Mouse (Mus musculus) forebrain, embryonic 11.5 days (tissue): ENCODE measurements at regions not wholly inside any gene's neighbourhood (a gene's known extent, or its start where the extent isn't known, plus 50 kb on each side); places are given as distances from the start of the nearest gene placed in this dataset.

Experiments
- ATAC-seq: fragments of 200-750 bp; cut with Nextera tagmentation; replicated peaks from 2 replicates; pipeline ENCODE4 v1.8.0; 2017; ENCODE audit warnings: moderate TSS enrichment; ENCODE audit not compliant: low FRiP score
- DNase-seq: peaks from one replicate; pipeline ENCODE4 v3.0.0-alpha.2; 2017; ENCODE audit warnings: low spot score
- H3K27ac ChIP-seq: fragments of 300-500 bp; sonication (generic); 2 replicates; pipeline ENCODE4 v1.5.1; 2014; ENCODE audit warnings: low read depth, low read length
- H3K27me3 ChIP-seq: fragments of 300-500 bp; sonication (generic); 2 replicates; pipeline ENCODE4 v1.6.1; 2014; ENCODE audit warnings: mild to moderate bottlenecking, low read length, mixed read lengths; ENCODE audit not compliant: control insufficient read depth, insufficient read depth
- H3K36me3 ChIP-seq: fragments of 300-500 bp; sonication (generic); 2 replicates; pipeline ENCODE4 v1.6.1; 2014; ENCODE audit warnings: mild to moderate bottlenecking, low read length, moderate library complexity, mixed read lengths; ENCODE audit not compliant: control insufficient read depth, insufficient read depth
- H3K4me1 ChIP-seq: fragments of 300-500 bp; sonication (generic); replicated peaks from 2 replicates; pipeline ENCODE4 v1.6.1; 2014; ENCODE audit warnings: low read length, mixed read lengths; ENCODE audit not compliant: control insufficient read depth, insufficient read depth
- H3K4me2 ChIP-seq: fragments of 300-500 bp; sonication (generic); 2 replicates; pipeline ENCODE4 v1.6.1; 2014; ENCODE audit warnings: low read depth, mild to moderate bottlenecking, low read length, moderate library complexity, mixed read lengths; ENCODE audit not compliant: severe bottlenecking
- H3K4me3 ChIP-seq: fragments of 300-500 bp; sonication (generic); 2 replicates; pipeline ENCODE4 v1.5.1; 2014; ENCODE audit warnings: low read depth, low read length
- H3K9ac ChIP-seq: fragments of 300-500 bp; sonication (generic); 2 replicates; pipeline ENCODE4 v1.6.1; 2014; ENCODE audit warnings: low read length
- H3K9me3 ChIP-seq: fragments of 300-500 bp; sonication (generic); 2 replicates; pipeline ENCODE4 v1.6.1; 2016; ENCODE audit warnings: low read length, mixed read lengths; ENCODE audit not compliant: control insufficient read depth
- WGBS: fragments of 180-500 bp; shearing (Covaris S2); extraction: QIAGEN DNeasy Blood & Tissue Kit; methylation state at CpG from one replicate; pipeline ENCODE4 v1.1.7; 2014; 5-methylcytosine and 5-hydroxymethylcytosine counted together

DNA sequence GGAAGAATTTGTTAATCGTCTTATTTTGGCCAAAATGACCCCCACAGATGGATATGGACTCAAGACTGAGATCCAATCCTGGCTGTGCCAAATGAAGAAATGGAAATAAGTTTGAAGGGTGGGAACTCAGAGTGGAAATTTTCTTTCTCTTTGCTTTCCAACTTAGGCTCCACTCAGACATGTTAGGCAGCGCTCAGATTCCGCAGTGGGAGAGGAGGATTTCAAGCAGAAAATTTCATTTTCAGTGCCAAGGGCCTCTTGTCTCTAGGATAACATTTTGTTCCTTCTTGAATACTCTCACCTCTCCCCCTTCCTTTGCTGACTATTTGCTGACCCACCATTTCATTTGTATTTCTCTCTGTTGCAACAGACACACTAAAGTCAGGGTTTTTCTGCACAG, 114.2 kb upstream of the Gas1 start:
- H3K4me3 ChIP-seq: no peak overlapping the region
- DNase-seq: no peak
- no peak overlapping the region for H3K4me2 ChIP-seq
- H3K9me3 ChIP-seq: no peaks in the 10 kb centered on the region
- WGBS: 87% methylated on average over 3 of the region's 3 CpGs
- H3K9ac ChIP-seq: no peak overlapping the region
- H3K27me3 ChIP-seq: no peaks in the 10 kb centered on the region
- no peaks in the 10 kb centered on the region for H3K4me1 ChIP-seq
- ATAC-seq: no peak
- H3K36me3 ChIP-seq: no peaks in the 10 kb centered on the region
- no peak overlapping the region for H3K27ac ChIP-seq

DNA sequence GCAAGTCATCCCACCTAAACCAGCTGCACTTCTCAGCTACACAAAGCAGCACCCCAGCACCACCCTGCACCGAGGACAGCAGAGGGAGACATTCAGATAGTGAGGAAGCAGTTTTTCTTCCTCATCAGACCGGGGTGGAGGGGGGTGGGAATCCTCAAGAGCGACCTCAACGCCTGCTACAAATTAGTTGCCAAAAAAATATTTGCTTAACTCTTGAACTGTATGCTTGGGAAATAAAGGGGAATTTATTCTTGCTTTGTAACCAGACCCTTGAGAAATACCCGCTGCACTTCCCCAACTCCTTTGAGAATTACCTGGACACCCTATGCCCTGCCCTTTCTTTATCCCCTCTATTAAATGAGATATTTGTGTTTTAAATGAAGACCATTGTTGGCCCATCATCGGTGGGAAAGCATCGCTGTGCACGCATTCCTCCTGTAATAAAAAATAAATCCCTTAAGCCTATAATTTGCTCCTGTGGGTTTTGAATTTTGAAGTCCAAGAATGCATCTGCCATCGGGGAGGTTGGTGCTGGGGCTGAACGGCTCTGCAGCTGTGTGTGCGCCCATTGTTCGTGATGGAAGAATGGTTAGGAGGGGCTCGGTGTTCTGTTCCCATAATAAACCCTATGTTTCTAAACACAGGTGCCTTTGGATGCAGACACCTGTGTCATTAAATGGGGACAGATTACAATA, 119.2 kb upstream of the Gas1 start:
- ATAC-seq: no peak
- Histone ChIP-seq H3K27me3 (no peaks in the 10 kb centered on the region), H3K4me1 (no peaks in the 10 kb centered on the region), H3K4me2 (no peak overlapping the region), H3K27ac (no peak overlapping the region), H3K4me3 (no peak overlapping the region), H3K9ac (no peak overlapping the region), H3K36me3 (no peaks in the 10 kb centered on the region), H3K9me3 (no peaks in the 10 kb centered on the region)
- WGBS: 67% methylated on average over 13 of the region's 13 CpGs
- DNase-seq: no peak

DNA sequence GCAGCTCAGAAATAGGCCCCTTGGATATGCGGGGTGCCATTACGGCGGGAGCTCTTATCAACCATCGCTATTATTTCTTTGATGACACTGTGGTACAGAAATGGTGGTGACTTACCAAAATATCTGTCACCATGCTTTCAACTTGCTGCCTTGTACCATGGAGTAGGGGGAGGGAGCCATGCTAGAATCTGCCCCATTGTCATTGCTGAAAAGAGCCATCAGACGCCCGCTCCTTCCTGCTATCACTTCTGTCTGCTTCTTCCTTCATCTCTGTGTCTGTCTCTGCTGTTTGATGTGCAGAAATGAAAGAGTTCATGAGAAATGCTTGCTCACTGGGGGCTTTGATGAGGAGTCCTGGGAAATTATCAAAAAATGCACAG, 119.7 kb upstream of the Gas1 start:
- no peaks in the 10 kb centered on the region for H3K4me1 ChIP-seq
- H3K9me3 ChIP-seq: no peaks in the 10 kb centered on the region
- ATAC-seq (no peak), DNase-seq (no peak)
- no peaks in the 10 kb centered on the region for H3K27me3 ChIP-seq
- 92% methylated on average over 6 of the region's 6 CpGs for WGBS
- no peaks in the 10 kb centered on the region for H3K36me3 ChIP-seq
- no peak overlapping the region for H3K27ac ChIP-seq
- no peak overlapping the region for H3K9ac ChIP-seq
- no peak overlapping the region for H3K4me3 ChIP-seq
- no peak overlapping the region for H3K4me2 ChIP-seq

DNA sequence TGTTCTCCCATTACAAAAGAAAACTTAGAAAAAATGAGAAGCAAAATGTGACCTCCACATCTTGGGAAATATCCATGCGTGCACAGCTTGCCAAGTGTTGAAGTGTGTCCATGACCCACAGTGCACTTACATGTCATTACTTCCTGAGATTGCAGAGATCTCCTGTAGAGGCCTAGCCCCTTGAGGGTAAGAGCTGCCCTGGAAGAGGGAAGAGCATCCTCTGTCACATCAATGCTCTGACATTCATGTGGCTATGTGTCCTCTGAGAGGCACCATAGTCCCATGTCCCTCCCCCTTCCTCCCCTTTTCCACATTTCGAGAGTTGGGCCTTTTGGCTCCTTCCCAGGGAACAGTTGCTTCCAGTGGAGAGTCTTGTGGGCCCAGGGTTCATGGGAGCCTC, 121.4 kb upstream of the Gas1 start:
- Histone ChIP-seq H3K36me3 (no peaks in the 10 kb centered on the region), H3K4me2 (no peak overlapping the region), H3K27me3 (no peaks in the 10 kb centered on the region), H3K9me3 (no peaks in the 10 kb centered on the region), H3K4me3 (no peak overlapping the region), H3K27ac (no peak overlapping the region), H3K9ac (no peak overlapping the region), H3K4me1 (no peaks in the 10 kb centered on the region)
- ATAC-seq (no peak), DNase-seq (no peak)
- 85% methylated on average over 2 of the region's 2 CpGs for WGBS

DNA sequence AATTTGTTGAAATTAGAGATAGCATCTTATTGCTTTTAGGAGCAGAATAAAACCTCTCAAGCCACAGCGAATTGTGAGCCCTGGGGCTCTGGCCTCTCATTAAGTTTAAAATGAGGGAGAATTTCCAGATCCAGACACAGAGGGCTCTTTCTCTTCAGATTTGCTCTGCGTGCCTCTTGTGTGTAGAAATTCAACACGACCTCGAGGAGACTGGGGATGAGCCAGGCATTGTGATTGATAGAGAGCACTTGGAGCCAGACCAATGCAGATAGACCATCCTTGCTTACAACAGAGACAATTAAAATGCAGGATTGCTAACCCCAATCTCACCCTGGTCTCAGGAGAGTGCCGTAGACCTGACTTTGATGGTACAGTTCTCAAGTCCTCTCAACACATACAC, 121.9 kb upstream of the Gas1 start:
- no peaks in the 10 kb centered on the region for H3K27me3 ChIP-seq
- ATAC-seq (no peak), DNase-seq (no peak)
- no peak overlapping the region for H3K4me2 ChIP-seq
- H3K36me3 ChIP-seq: no peaks in the 10 kb centered on the region
- no peak overlapping the region for H3K27ac ChIP-seq
- no peaks in the 10 kb centered on the region for H3K9me3 ChIP-seq
- H3K4me3 ChIP-seq: no peak overlapping the region
- no peaks in the 10 kb centered on the region for H3K4me1 ChIP-seq
- 74% methylated on average over 5 of the region's 5 CpGs for WGBS
- no peak overlapping the region for H3K9ac ChIP-seq

DNA sequence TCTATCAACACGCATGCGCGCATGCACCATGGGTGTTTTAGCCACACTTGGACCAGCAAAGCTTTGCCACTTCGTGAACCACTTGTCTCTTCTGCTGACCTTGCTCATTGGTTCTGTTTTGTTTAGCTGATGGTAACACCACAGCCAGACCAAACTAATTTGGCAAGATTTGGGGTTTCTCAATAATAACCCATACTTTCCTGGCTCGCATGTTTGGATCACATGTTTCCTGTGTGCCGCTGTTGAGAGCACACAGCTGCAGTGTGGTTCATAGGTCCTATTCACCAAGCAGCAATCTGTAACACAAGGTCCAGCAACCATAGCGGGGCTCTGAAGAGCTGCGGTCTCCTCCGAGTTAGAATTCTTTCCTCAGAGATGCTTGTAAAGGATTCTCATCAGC, 126.4 kb upstream of the Gas1 start:
- ATAC-seq (no peak), DNase-seq (no peak)
- no peak overlapping the region for H3K4me3 ChIP-seq
- no peaks in the 10 kb centered on the region for H3K36me3 ChIP-seq
- no peaks in the 10 kb centered on the region for H3K9me3 ChIP-seq
- no peak overlapping the region for H3K27ac ChIP-seq
- WGBS: 91% methylated on average over 9 of the region's 9 CpGs
- H3K27me3 ChIP-seq: no peaks in the 10 kb centered on the region
- no peaks in the 10 kb centered on the region for H3K4me1 ChIP-seq
- no peak overlapping the region for H3K4me2 ChIP-seq
- H3K9ac ChIP-seq: no peak overlapping the region

DNA sequence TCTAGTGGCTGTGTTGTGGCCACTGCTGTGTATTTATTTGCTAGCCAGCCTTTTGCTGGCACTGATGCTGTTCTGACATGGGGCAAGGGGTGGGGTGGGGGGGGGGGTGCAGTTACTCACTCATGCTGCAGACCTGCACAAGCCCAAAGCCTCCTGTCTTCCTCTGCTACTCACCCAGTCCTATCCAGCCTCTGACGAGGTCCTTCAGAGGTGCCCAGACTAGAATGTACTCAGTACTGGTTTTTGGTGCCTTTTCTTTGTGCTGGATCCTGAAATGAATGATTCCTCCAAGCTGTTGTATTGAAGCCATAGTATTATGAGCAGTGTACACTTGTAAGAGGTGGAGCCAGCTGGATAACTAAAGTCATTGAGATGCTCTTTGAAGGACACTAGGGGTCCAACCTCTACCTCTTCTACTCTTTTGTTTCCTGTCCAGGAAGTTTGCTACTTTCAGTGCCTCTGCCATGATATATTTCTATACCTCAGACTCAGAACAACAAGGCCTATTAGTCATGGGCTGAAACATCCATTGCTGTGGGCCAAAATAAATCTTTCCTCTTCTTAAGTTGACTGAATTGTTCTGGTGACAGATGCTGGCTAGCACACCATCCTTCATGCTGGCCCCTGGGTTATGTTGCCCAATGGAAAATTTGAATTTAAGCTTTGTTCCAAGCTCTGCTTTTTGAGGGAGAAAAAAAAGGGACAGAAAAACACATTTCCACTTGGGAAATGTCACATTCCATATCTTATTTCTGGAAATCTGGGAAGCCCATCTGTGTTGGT, 128.1 kb upstream of the Gas1 start:
- no peak overlapping the region for H3K27ac ChIP-seq
- no peaks in the 10 kb centered on the region for H3K27me3 ChIP-seq
- H3K9ac ChIP-seq: no peak overlapping the region
- no peak overlapping the region for H3K4me2 ChIP-seq
- no peaks in the 10 kb centered on the region for H3K36me3 ChIP-seq
- H3K9me3 ChIP-seq: no peaks in the 10 kb centered on the region
- H3K4me1 ChIP-seq: no peaks in the 10 kb centered on the region
- 79% methylated on average over 1 of the region's 1 CpGs for WGBS
- H3K4me3 ChIP-seq: no peak overlapping the region
- ATAC-seq (no peak), DNase-seq (no peak)

DNA sequence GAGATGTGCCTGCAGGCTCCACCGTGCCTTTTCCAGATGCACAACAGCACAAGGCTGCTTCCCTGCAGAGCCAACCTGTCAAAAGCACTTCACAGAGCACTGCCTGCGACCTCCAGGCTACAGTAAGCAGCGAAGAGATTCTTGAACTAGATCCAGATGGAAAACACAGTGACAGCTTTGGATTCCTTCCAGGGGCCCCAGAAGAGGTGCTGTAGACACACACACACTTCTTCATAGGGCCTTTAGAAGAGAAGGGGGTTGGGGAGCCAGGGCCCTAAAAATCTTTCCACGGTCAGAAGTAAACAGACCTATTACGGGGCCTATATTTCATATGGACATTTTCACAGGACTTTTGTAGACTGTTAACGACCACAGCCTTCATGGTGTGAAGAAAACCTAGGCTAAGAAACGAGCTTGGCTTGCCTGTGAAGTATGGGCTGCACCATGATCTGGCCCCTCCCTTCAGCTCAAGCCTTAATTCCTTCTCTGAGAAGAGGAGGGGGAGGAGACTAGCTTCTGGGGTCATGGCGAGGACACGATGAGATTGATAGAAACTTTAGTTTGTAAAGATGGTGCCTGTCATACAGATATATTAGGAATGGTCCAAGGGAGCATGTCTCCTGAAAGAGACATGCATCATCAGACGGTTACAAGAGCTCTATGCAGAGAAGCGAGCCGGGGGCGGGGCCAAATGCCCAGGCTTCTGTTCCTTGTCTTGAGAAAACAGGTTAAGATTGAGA, 131.1 kb upstream of the Gas1 start:
- H3K9ac ChIP-seq: no peak overlapping the region
- DNase-seq (no peak), ATAC-seq (no peak)
- no peak overlapping the region for H3K4me3 ChIP-seq
- H3K27me3 ChIP-seq: no peaks in the 10 kb centered on the region
- H3K9me3 ChIP-seq: no peaks in the 10 kb centered on the region
- no peak overlapping the region for H3K27ac ChIP-seq
- H3K4me1 ChIP-seq: no peaks in the 10 kb centered on the region
- 71% methylated on average over 13 of the region's 13 CpGs for WGBS
- H3K36me3 ChIP-seq: no peaks in the 10 kb centered on the region
- no peak overlapping the region for H3K4me2 ChIP-seq
